In genomic region chr1:40799121-40799520, GRCm38 (mm10) we compare ENCODE assay signal across 21 mouse cellular contexts. TPM values are rescaled to one million over a fixed set of nuclear protein-coding genes. Genes with fewer than 3 reads are reported as not detected.
DNase-seq lines count a peak whose midpoint lies in the region; ATAC-seq and TF ChIP-seq lines count a peak whose summit lies in the region.
"Had no signal": no experiment of that assay in that cellular context is flagged by ENCODE, and none has a peak within 500 bp of the region (broad histone marks: within the 10 kb centered on the region; RNA-seq: fewer than 3 reads in every experiment).

No protein-coding gene starts in this region.

- no peaks in the 10 kb centered on the region for H3K27me3 ChIP-seq in heart, adult 2 months (ENCODE audit: control insufficient read depth, insufficient read depth, low read length)
- H3K27me3 ChIP-seq: embryonic facial prominence, embryonic 12.5 days; forebrain, embryonic 13.5 days; forebrain, embryonic 15.5 days had no signal

- no peak for TF ChIP-seq CTCF in heart, adult 2 months (IDR thresholded peaks at IDR 0.05)

- H3K4me1 ChIP-seq in heart, adult 2 months (ENCODE audit: control insufficient read depth, insufficient read depth, low read length) = 0 out of 2 replicates have a peak, but pooled peaks cover 1% of the 10 kb centered on the region
- H3K4me1 ChIP-seq: embryonic facial prominence, embryonic 10.5 days; embryonic facial prominence, embryonic 12.5 days; forebrain, embryonic 13.5 days; forebrain, embryonic 15.5 days had no signal

- H3K9ac ChIP-seq in heart, adult 2 months (ENCODE audit: low read depth, low read length) = no peak overlapping the region
- H3K9ac ChIP-seq: embryonic facial prominence, embryonic 12.5 days; forebrain, embryonic 13.5 days; forebrain, embryonic 15.5 days; forebrain, postnatal 0 days had no signal

- no peak overlapping the region; the same call in 1 of the 2 replicates for H3K27ac ChIP-seq in heart, adult 2 months
- H3K27ac ChIP-seq: embryonic facial prominence, embryonic 10.5 days; embryonic facial prominence, embryonic 12.5 days; forebrain, embryonic 13.5 days; forebrain, embryonic 15.5 days had no signal

- no peak for TF ChIP-seq EP300 in heart, adult 2 months (IDR thresholded peaks at IDR 0.05; ENCODE audit: insufficient read depth, low read depth, low read length)

- intact Hi-C loops in heart, adult 2 months (cut with DNase I) = no loop called here
- intact Hi-C loops in heart, postnatal 10 days (cut with DNase I) = no loop called here

- peak; percentile 18 to 24 for DNase-seq in heart, adult 2 months
- DNase-seq in heart, postnatal 10 days = no peak
- DNase-seq in heart, adult 9 months (ENCODE audit: low spot score in 2 of 2) = peak; percentile 15 to 60
- no peak for DNase-seq in heart, postnatal 4 days
- DNase-seq: adrenal gland, adult 2 months; adrenal gland, postnatal 10 days; adrenal gland, postnatal 25 days; cerebellum, adult 11-12 months; cerebellum, adult 2 months; cerebellum, adult 9-10 months; cerebellum, postnatal 10 days; cerebellum, postnatal 25 days; forebrain, postnatal 0 days had no signal

- H3K4me3 ChIP-seq in heart, adult 2 months = no peak overlapping the region
- H3K4me3 ChIP-seq: embryonic facial prominence, embryonic 10.5 days; embryonic facial prominence, embryonic 12.5 days; forebrain, embryonic 13.5 days; forebrain, embryonic 15.5 days had no signal

- ATAC-seq in inflammation-experienced regulatory T-cells, adult 6 months = no peak
- ATAC-seq: forebrain, embryonic 13.5 days; forebrain, embryonic 15.5 days; forebrain, postnatal 0 days had no signal

- WGBS in heart, adult 2 months = 58% methylated on average over 8 of the region's 8 CpGs

- H3K79me2 ChIP-seq in heart, adult 2 months (replicated peaks; ENCODE audit: control insufficient read depth, insufficient read depth, low read length) = no peaks in the 10 kb centered on the region

- no peak for TF ChIP-seq POLR2A in heart, adult 2 months (IDR thresholded peaks at IDR 0.05; ENCODE audit: insufficient read depth, low read depth, low read length)

- no peaks in the 10 kb centered on the region for H3K36me3 ChIP-seq in heart, adult 2 months (ENCODE audit: control insufficient read depth, insufficient read depth, low read length)
- H3K36me3 ChIP-seq: embryonic facial prominence, embryonic 10.5 days; embryonic facial prominence, embryonic 12.5 days; forebrain, embryonic 15.5 days had no signal

RNA-seq across cellular contexts. Expression of gene Tmem182, which starts 6.3 kb away (rescaled TPM):
- total RNA-seq in heart, adult 2 months (2021) = 100 to 1,000 TPM; 142 to 178 TPM
- 89.5 and 174 TPM in 2 replicates for polyA plus RNA-seq in heart, adult 2 months (2012; rRNA removed)
- total RNA-seq in heart, postnatal 10 days (2021) = 100 to 1,000 TPM; 124 to 131 TPM
- total RNA-seq in heart, postnatal 4 days (2021) = 100 to 1,000 TPM in 1 of 2 experiments, 10 to 100 TPM in 1; 99.0 to 101 TPM
- polyA plus RNA-seq in inflammation-experienced regulatory T-cells, adult 6 months (2017; shearing (Covaris generic)) = not detected
- total RNA-seq: ES-E14, MEL had no signal
- polyA plus RNA-seq: embryonic facial prominence, embryonic 10.5 days; forebrain, embryonic 11.5 days had no signal

RNA-seq across cellular contexts. Expression of gene Mfsd9, which starts 8.6 kb away (rescaled TPM):
- total RNA-seq in heart, adult 2 months (2021) = under 1 TPM; 0.52 to 0.57 TPM
- polyA plus RNA-seq in heart, adult 2 months (2012; rRNA removed) = 0.72 and 1.3 TPM in 2 replicates
- 1 to 10 TPM; 1.0 to 1.4 TPM for total RNA-seq in heart, postnatal 10 days (2021)
- 1 to 10 TPM; 1.4 TPM for total RNA-seq in heart, postnatal 4 days (2021)
- 1 to 10 TPM in 1 of 3 experiments, under 1 TPM in 2; 0.78 to 1.4 (median 0.83) TPM for polyA plus RNA-seq in inflammation-experienced regulatory T-cells, adult 6 months (2017; shearing (Covaris generic))

Comparison
In these comparisons a context has a peak if more than half of its experiments do, and no peak if none do; other contexts are left out.
1. DNase-seq: peak in heart, adult 2 months (2 of 2) and heart, adult 9 months (2 of 2); none in heart, postnatal 10 days (0 of 2) and heart, postnatal 4 days (single experiment).